Mouse (Mus musculus) CD8-positive naive resting alpha-beta T cell, adult 2 months (primary cell): ENCODE data around the gene Clybl.

Experiments used
- DNase-seq, 2 experiments: peaks; one replicate each; pipeline ENCODE4 v3.0.0; 2022; ENCODE audit warnings: low read depth in 2 of 2, low spot score in 2 of 2

Gene Clybl

DNA sequence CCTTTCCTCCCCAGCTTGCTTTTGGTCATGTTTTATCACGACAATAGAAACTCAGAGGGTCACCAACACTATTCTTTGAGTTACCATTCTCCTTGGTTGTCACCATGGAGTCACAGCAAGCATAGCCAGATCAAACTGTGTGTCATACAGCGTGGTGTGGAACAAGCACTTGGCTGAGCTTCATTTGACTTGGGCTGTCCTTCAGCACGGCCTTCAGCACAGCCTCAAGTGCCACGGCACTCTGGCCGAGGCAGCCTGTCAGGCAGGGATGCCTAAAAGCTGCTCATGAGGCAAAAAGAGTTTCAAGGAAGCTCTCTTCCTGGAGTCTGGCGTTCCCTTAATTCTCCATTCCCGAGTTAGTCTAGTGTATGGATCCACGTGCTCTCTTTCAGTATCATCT is 169.3 kb downstream of the Clybl start:
- DNase-seq, result no peak

- DNase-seq, result no peak
Measured at GRCm38 (mm10) chr14:122357316-122357715, 175.8 kb downstream of the Clybl start.

DNA sequence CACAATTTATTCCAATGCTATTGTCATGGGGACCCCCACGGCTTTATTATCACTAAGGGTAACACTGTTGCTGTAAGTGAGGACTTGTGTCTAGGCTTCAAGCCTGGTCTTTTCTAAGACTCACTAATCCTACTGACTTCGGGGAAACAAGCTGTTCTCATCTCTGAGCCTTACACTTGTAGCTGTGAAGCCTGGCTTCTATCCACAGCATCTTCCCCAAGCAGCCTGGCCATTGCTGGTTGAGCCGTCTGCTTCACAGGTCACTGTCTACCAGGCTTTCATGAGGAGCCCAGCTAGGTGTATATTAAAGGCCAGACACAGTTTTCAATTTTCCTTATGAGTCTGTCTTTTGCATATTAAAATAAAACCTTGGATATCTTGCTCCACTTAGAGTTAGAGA is 177.1 kb downstream of the Clybl start:
- DNase-seq, result no peak

DNA sequence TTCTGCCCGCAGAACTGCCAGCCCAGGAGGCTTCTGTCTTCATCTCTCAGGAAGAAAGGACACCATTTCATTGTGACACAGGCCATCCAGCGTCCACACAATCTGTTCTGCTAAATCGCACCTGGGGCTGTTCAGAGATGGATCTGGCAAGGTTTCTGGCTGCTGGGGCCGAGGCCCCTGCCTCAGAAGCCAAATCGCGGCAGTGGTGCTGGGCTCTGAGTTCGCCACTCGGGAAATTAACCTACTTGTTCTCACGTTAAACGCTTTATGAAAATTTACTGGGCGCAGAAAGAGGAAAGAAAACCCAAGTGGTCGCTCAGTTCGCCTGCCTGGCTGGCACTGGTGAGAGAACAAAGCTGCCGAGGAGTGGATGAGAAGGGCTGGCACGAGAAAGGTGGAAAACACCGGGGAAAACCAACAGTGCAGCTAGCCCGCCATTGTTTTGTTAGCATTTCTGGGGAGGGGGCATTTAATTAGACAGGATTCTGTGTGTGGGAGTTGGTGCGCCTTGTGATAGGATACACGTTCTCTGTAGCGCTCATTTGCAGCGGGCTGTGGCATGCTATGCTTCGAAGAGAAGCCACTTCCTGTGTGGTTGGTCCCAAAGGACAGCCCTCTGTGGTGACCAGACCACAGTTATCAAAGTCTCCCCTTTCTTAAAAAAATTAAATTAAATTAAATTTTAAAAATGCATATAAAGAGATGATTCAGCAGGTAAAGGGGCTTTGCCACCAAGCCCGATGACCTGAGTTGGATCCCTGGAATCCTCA is 177.8 kb downstream of the Clybl start:
- DNase-seq, result no peak

GRCm38 (mm10) chr14:122361807-122362206 is 180.3 kb downstream of the Clybl start:
- DNase-seq, result no peak

DNA sequence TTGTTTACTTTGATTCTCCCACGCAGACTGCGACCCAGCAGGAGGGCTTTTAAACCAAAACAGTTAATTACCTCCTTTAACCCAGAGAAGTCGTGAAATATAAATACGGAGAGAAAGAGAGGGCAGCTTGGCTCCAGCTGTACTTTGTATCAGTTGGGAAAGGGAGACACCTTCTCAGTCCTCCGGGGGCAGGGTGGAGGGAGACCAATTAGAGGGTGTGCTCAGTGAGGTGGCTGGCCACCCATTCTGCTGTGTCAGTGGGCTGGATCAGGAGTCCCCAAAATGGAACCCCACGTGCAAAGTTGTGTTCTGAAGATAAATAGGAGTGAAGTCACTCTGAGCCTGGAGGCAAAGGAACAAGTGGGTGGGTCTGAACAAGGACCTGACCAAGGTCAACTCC is 181.7 kb downstream of the Clybl start:
- DNase-seq, result no peak

- DNase-seq, result no peak
Measured at GRCm38 (mm10) chr14:122364026-122364425, 182.5 kb downstream of the Clybl start.

- no peak for DNase-seq
Measured at GRCm38 (mm10) chr14:122367252-122367868, 185.9 kb downstream of the Clybl start.

DNA sequence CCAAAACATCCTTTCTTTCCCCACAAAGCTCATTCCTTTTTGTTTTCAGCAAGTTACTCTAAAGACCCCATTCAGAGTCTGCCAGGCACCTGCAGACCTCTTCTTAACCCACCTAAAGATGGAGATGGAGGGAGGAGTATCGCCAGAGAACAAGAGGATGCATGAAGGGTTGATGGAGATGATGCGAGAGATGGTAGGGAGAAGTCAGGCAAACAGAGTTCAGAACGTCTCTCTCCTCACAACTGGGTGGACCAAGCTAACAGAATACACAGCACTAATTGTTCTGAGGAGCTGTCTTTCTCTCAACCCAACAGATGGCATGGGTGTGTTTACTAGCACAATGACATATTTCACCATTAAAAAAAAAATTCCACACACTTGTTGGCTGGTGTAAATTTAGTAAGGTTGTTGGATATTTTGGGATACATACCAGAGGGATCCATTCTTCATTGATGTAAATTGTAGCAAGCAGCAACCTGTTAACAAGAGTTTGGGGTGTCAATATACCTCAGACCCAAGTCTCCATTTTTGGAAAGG is 186.4 kb downstream of the Clybl start:
- DNase-seq, result no peak

DNA sequence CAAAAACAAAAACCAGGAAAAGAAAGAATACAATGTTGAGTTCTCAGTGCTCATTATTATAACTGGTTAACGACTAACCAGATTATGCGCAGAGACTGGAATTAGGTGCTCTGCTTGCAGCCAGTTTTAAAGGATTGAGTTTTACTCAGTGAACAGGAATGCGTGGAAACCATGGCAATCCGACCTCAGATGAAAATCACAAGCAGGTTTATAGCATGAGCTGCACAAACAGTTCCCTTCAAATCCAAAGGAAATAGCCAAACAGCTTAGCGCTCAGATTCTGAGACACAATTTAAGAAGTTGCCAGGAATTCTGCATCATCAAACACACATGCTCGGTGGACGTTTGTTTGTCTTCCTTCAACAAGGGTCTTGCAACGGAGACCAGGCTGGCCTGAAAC is 187.0 kb downstream of the Clybl start:
- no peak for DNase-seq

GRCm38 (mm10) chr14:122371979-122372378 is 190.5 kb downstream of the Clybl start:
- no peak for DNase-seq

DNA sequence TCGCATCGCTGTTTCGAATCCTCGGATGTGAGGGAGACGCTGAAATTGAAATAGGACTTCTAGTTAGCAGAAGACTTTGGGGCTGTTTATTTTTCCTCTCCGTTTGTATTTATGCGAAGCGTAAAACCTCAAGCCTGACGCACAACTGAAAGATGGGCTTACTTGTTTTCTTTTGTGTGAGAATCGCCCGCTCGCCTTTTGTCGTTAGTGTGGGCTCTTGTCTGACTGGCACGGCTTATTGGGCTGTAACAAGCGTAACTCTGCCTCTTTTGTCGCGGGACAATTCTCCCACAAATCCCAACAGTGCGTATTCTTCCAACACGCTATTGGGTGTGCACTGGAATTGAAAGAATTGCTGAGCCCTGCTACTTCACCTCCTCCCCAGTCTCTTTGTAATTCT is 192.0 kb downstream of the Clybl start:
- DNase-seq, result no peak

GRCm38 (mm10) chr14:122374285-122374997 is 192.9 kb downstream of the Clybl start:
- DNase-seq, result no peak

GRCm38 (mm10) chr14:122375070-122375811 is 193.7 kb downstream of the Clybl start:
- DNase-seq, result no peak

DNA sequence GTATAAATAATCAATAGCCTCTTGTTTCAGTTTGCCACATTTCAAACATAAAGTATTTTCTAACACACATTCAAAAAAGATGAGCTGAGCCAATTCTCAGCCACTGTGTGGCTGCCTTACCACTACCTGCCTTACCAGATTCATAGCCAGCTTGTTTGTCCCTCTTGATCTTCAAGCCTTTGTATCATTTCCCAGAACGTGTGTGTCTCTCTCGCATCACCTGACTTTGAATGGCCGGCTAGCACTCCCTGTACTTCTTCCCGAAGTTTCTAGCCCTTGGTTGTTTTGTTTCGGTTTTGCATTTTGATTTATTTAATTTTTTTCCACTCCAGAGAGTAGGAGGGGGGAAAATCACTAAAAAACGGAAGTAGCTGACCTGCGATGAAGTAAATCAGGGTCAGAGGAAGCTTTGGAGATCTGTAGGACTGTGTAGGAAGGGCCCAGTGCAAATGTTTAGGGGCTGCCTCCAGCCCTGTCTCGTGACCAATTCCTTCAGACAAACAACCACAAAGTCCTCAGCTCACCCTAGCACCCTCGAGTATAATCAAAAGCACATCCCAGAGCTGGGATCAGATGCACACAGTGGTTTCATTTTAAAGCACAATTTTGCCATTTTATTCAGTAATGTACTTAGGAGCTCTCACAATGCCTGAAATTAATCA is 195.1 kb downstream of the Clybl start:
- DNase-seq, result no peak

DNA sequence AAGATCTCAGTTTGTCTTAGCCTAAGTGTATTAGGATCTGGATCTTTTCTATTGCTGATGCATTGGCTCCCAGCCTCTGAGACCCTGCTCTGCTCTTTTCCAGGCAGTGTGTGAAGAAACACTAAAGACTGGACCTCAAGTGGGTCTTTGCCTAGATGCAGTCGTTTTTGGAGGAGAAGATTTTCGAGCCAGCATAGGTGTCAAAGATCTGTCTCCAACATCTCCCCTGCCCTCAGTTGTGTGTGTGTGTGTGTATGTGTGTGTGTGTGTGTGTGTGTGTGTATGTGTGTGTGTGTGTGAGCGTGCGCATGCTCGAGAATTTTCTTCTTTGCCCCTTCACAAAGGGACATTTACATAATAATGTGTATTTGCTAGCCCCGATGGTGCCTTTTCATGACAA is 196.2 kb downstream of the Clybl start:
- DNase-seq, result no peak

DNA sequence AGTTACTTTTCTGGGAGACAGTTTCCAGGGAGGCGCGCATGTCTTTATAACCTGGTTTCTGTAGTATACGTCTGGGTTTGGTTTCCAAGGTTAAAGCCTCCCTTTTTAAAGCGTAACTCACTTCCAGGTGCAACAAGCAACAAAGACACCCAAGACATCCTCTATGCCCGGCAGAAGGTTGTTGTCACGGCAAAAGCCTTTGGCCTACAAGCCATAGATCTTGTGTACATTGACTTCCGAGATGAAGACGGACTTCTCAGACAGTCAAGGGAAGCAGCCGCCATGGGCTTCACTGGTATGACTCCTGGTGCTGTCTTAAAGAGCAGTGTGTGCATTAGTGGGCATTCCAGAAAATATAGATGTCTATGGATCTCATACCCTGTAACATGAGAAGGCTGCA is 197.6 kb downstream of the Clybl start:
- DNase-seq, result no peak

DNA sequence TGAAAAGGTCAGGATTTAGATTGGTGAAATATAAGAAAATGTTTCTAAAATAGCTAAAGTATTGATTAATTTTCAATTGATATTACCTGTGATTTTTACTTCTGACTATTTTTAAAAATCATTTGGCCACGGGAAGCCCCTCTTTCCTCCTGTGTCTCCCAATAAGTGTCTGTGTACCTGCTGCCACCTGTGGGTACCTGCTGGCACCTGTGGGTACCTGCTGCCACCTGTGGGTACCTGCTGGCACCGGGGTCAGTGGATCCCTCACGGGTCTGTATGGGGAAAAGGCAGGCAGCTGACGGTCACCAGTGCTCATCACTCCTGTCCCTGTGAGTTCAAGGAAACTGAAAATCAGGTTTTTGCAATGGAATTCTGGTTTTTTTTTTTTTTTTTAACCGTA is 198.5 kb downstream of the Clybl start:
- no peak for DNase-seq

GRCm38 (mm10) chr14:122380896-122381845 is 199.7 kb downstream of the Clybl start:
- no peak for DNase-seq

DNA sequence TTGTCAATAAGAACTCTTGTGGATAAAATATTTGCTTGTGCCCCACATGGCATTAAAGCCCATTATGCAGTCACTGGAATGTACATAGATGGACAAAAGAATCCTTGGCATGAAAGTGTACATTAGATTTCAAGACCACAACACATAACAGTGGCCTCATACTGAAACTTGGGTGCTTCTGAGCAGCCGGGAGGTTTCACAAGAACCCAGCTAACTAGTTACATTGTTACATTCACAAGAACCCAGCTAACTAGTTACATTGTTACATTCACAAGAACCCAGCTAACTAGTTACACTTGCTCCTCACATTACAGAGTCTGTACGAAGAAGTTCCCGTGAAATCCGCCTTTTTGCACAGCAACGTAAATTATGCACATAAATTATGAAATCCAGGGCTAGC is 200.8 kb downstream of the Clybl start:
- DNase-seq, result no peak
